Comparison of ENCODE assay signal across 15 mouse cellular contexts in the genomic region with DNA sequence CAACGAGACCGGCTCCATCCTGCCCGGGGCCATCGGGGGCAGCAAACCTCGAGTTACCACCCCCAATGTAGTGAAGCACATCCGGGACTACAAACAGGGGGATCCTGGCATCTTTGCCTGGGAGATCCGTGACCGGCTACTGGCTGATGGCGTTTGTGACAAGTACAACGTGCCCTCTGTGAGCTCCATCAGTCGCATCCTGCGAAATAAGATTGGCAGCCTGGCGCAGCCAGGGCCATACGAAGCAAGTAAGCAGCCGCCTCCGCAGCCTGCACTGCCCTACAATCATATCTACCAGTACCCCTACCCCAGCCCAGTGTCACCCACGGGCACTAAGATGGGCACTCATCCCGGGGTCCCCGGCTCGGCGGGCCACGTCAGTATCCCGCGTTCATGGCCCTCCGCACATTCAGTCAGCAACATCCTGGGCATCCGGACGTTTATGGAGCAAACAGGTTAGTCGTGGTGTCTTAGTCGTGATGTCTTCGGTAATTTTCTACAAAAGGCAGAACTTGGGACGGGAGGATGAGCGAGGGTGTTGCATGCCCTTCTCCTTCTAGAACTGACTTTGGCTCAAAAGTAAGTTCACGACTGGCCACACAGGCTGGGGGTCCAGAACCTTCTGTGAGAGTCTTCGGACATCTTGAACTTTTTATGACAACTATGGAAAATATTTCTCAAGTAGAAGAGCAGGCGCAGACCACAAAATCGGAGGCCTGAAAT. TPM values are rescaled to one million over a fixed set of nuclear protein-coding genes. Genes with fewer than 3 reads are reported as not detected.
A peak's percentile ranks its signal among the peaks of the same experiment; 100 is the strongest.
DNase-seq lines count a peak whose midpoint lies in the region; ATAC-seq and TF ChIP-seq lines count a peak whose summit lies in the region.
"Had no signal": no experiment of that assay in that cellular context is flagged by ENCODE, and none has a peak within 500 bp of the region (broad histone marks: within the 10 kb centered on the region; RNA-seq: fewer than 3 reads in every experiment).

No protein-coding gene starts in this region.

- WGBS in heart, postnatal 0 days = 1% methylated on average over 36 of the region's 36 CpGs
- WGBS in embryonic facial prominence, embryonic 10.5 days = 2% methylated on average over 36 of the region's 36 CpGs
- WGBS in limb, embryonic 13.5 days = 3% methylated on average over 36 of the region's 36 CpGs

- H3K4me2 ChIP-seq in heart, postnatal 0 days (ENCODE audit: low read depth, low read length) = no peak overlapping the region; the same call in 1 of the 2 replicates
- peak overlapping the region; percentile 65 for H3K4me2 ChIP-seq in limb, embryonic 13.5 days (replicated peaks)
- H3K4me2 ChIP-seq: liver, embryonic 15.5 days had no signal

- TF ChIP-seq EP300 in heart, postnatal 0 days (IDR thresholded peaks at IDR 0.05; ENCODE audit: low read depth) = no peak
- TF ChIP-seq EP300 in ES-Bruce4 (IDR thresholded peaks at IDR 0.05; ENCODE audit: insufficient read depth, low read depth, low read length) = no peak

- H3K27ac ChIP-seq in heart, postnatal 0 days (ENCODE audit: low read depth) = no peak overlapping the region
- no peak overlapping the region for H3K27ac ChIP-seq in ES-Bruce4 (ENCODE audit: insufficient read depth, low read length)
- no peak overlapping the region for H3K27ac ChIP-seq in embryonic facial prominence, embryonic 10.5 days (replicated peaks)
- H3K27ac ChIP-seq in limb, embryonic 13.5 days = no peak overlapping the region
- H3K27ac ChIP-seq: liver, embryonic 15.5 days had no signal

- no peaks in the 10 kb centered on the region for H3K4me1 ChIP-seq in heart, postnatal 0 days (ENCODE audit: control insufficient read depth, insufficient read depth)
- no peaks in the 10 kb centered on the region for H3K4me1 ChIP-seq in ES-Bruce4 (ENCODE audit: control insufficient read depth, insufficient read depth, low read length)
- peaks cover 17% of the 10 kb centered on the region for H3K4me1 ChIP-seq in embryonic facial prominence, embryonic 10.5 days
- H3K4me1 ChIP-seq in limb, embryonic 13.5 days = peaks cover 31% of the 10 kb centered on the region
- H3K4me1 ChIP-seq: liver, embryonic 15.5 days had no signal

- TF ChIP-seq CTCF in heart, postnatal 0 days (IDR thresholded peaks at IDR 0.05; ENCODE audit: low read depth) = no peak
- no peak for TF ChIP-seq CTCF in ES-Bruce4 (IDR thresholded peaks at IDR 0.05; ENCODE audit: low read depth, low read length)

- H3K4me3 ChIP-seq in heart, postnatal 0 days (ENCODE audit: low read depth, low read length) = peak overlapping the region; percentile 40; the same call in 1 of the 2 replicates
- H3K4me3 ChIP-seq in ES-Bruce4 (ENCODE audit: low read depth, low read length) = peak overlapping the region; percentile 72
- peak overlapping the region; percentile 50 for H3K4me3 ChIP-seq in embryonic facial prominence, embryonic 10.5 days
- H3K4me3 ChIP-seq in limb, embryonic 13.5 days = peak overlapping the region; percentile 42
- H3K4me3 ChIP-seq: liver, embryonic 15.5 days; megakaryocyte, embryonic 14.5 days had no signal

- no peaks in the 10 kb centered on the region for H3K9me3 ChIP-seq in heart, postnatal 0 days (replicated peaks; ENCODE audit: control insufficient read depth, low read length)
- H3K9me3 ChIP-seq in ES-Bruce4 (replicated peaks; ENCODE audit: control insufficient read depth, insufficient read depth, low read length, poor library complexity, severe bottlenecking) = no peaks in the 10 kb centered on the region
- H3K9me3 ChIP-seq in embryonic facial prominence, embryonic 10.5 days = no peaks in the 10 kb centered on the region
- no peaks in the 10 kb centered on the region for H3K9me3 ChIP-seq in limb, embryonic 13.5 days
- H3K9me3 ChIP-seq: liver, embryonic 15.5 days had no signal

- peaks cover 93% of the 10 kb centered on the region for H3K27me3 ChIP-seq in heart, postnatal 0 days (ENCODE audit: control insufficient read depth, insufficient read depth, low read length)
- peaks cover 36% of the 10 kb centered on the region for H3K27me3 ChIP-seq in ES-Bruce4 (ENCODE audit: control insufficient read depth, insufficient read depth, low read length, poor library complexity, severe bottlenecking)
- peaks cover 96% of the 10 kb centered on the region for H3K27me3 ChIP-seq in embryonic facial prominence, embryonic 10.5 days (replicated peaks; ENCODE audit: low read depth, poor library complexity, severe bottlenecking)
- H3K27me3 ChIP-seq in limb, embryonic 13.5 days = peaks cover 94% of the 10 kb centered on the region

- ATAC-seq in heart, postnatal 0 days (ENCODE audit: insufficient read depth, low read depth) = no peak
- ATAC-seq in limb, embryonic 13.5 days (ENCODE audit: low FRiP score, low read depth) = no peak
- ATAC-seq in erythroid progenitor cell, adult 5-6 weeks (replicated peaks; ENCODE audit: low FRiP score, poor library complexity, severe bottlenecking) = no peak
- ATAC-seq: intestine, postnatal 0 days had no signal

- DNase-seq in heart, postnatal 0 days (ENCODE audit: low spot score) = no peak
- DNase-seq in heart, postnatal 4 days = no peak
- DNase-seq in embryonic facial prominence, embryonic 10.5 days (ENCODE audit: low spot score) = peak; percentile 55
- no peak for DNase-seq in c-Kit-positive CD71-positive TER-119-positive erythroid progenitor cells, embryonic 14.5 days (ENCODE audit: low spot score)
- no peak for DNase-seq in layer of hippocampus, adult 11-12 months (ENCODE audit: low spot score)
- DNase-seq: thymus, postnatal 36 days had no signal

- H3K36me3 ChIP-seq in heart, postnatal 0 days (replicated peaks; ENCODE audit: control insufficient read depth, insufficient read depth, low read length) = no peaks in the 10 kb centered on the region
- H3K36me3 ChIP-seq in ES-Bruce4 (ENCODE audit: control insufficient read depth, insufficient read depth, low read length, poor library complexity, severe bottlenecking) = no peaks in the 10 kb centered on the region
- no peaks in the 10 kb centered on the region for H3K36me3 ChIP-seq in embryonic facial prominence, embryonic 10.5 days (replicated peaks)
- no peaks in the 10 kb centered on the region for H3K36me3 ChIP-seq in limb, embryonic 13.5 days
- H3K36me3 ChIP-seq: liver, embryonic 15.5 days had no signal

- no peak overlapping the region for H3K9ac ChIP-seq in heart, postnatal 0 days (replicated peaks; ENCODE audit: low read depth, low read length)
- H3K9ac ChIP-seq in ES-Bruce4 (ENCODE audit: low read depth, poor library complexity, severe bottlenecking) = no peak overlapping the region
- H3K9ac ChIP-seq in limb, embryonic 13.5 days = no peak overlapping the region
- H3K9ac ChIP-seq: liver, embryonic 15.5 days had no signal

- TF ChIP-seq POLR2A in ES-Bruce4 (IDR thresholded peaks at IDR 0.05; ENCODE audit: insufficient read depth, low read length) = no peak

RNA-seq across cellular contexts. Expression of a gene that starts 4.3 kb away (rescaled TPM):
- total RNA-seq in heart, postnatal 0 days (2014; rRNA removed; ENCODE audit: low replicate concordance) = 0.04 TPM in 1 of 2 replicates, not detected in the other
- polyA plus RNA-seq in heart, postnatal 0 days (2015; fragmentation: Nextera tagmentation; extraction: Ambion mirVana) = not detected in 2 replicates
- total RNA-seq in heart, postnatal 4 days (2021) = not detected
- not detected in 2 replicates for polyA plus RNA-seq in ES-Bruce4 (2011; ENCODE audit: insufficient read depth, insufficient read length, low read depth, missing spikeins)
- polyA plus RNA-seq in embryonic facial prominence, embryonic 10.5 days (2016; fragmentation: Nextera tagmentation; extraction: Ambion mirVana) = 0.93 and 2.3 TPM in 2 replicates
- 1.8 and 2.8 TPM in 2 replicates for polyA plus RNA-seq in limb, embryonic 13.5 days (2015; fragmentation: Nextera tagmentation; extraction: Ambion mirVana)
- total RNA-seq in erythroid progenitor cell, adult 5-6 weeks (2015; ENCODE audit: low replicate concordance) = not detected in 2 replicates
- not detected in 2 replicates for total RNA-seq in erythroid progenitor cell, adult 5-6 weeks (2017; ENCODE audit: low replicate concordance)
- total RNA-seq: gastrocnemius, adult 8-10 months; layer of hippocampus, postnatal 25 days had no signal
- polyA plus RNA-seq: cortical plate, adult 2 months; intestine, postnatal 0 days; liver, embryonic 15.5 days had no signal
